Mouse (Mus musculus): ENCODE results near the gene Ly6g5b.
"Not testable (repeated sequence)": the region's sequence is repeated elsewhere in the genome, so short reads cannot be mapped to it uniquely, and the experiment has no call there.

- TF ChIP-seq POLR2A, CTCF (IDR thresholded peaks at IDR 0.05; ENCODE audit: extremely low read depth, insufficient read depth, low read length): not testable (repeated sequence)
Observed at GRCm38 (mm10) chr17:35123287-35123686, 8.1 kb upstream of the Ly6g5b start.
